Mouse (Mus musculus): ENCODE data around the gene Ccdc163.

DNA sequence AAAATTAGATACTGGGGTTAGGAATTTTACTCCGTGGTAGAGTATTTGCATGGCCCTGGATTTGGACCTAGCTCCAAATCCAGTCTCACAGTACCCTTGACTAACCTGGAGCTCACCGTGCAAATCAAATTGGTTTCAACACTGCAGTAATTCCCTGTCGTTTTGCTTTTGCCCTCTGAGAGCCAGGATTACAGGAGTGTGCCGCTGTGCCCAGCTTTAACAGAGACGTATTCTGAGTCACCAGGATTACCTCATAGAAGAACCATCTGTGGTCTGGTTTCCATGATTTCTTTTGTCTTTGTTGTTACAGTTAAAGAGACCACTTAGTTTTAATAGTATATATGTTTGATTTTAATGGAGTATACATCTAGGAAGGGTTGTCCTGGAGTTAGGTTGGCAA is 29.2 kb upstream of the Ccdc163 start:
- TF ChIP-seq EP300 (IDR thresholded peaks at IDR 0.05; ENCODE audit: low read depth) (no peak), CTCF (IDR thresholded peaks at IDR 0.05; ENCODE audit: low read depth) (no peak)
